Mouse (Mus musculus): ENCODE data around the gene Sort1. TPM values are rescaled to one million over a fixed set of nuclear protein-coding genes. Genes with fewer than 3 reads are reported as not detected.
A peak's percentile ranks its signal among the peaks of the same experiment; 100 is the strongest.

Sort1 gene
- polyA plus RNA-seq, 1 experiment from 2014 or later: 6.5 TPM

GRCm38 (mm10) chr3:108297603-108298553, 14.0 kb downstream of the Sort1 start:
- Histone ChIP-seq H3K4me3 (no peak overlapping the region), H3K27me3 (replicated peaks) (no peaks in the 10 kb centered on the region), H3K27ac (peak overlapping the region; percentile 55), H3K4me2 (no peak overlapping the region), H3K9me3 (replicated peaks) (no peaks in the 10 kb centered on the region), H3K36me3 (no peaks in the 10 kb centered on the region), H3K9ac (no peak overlapping the region), H3K4me1 (peaks cover 70% of the 10 kb centered on the region)
- WGBS (ENCODE audit: insufficient replicate concordance): 36% methylated on average over 7 of the region's 7 CpGs
- 0 out of 2 replicates have a peak, but pooled peaks have one; percentile 19 for ATAC-seq

DNA sequence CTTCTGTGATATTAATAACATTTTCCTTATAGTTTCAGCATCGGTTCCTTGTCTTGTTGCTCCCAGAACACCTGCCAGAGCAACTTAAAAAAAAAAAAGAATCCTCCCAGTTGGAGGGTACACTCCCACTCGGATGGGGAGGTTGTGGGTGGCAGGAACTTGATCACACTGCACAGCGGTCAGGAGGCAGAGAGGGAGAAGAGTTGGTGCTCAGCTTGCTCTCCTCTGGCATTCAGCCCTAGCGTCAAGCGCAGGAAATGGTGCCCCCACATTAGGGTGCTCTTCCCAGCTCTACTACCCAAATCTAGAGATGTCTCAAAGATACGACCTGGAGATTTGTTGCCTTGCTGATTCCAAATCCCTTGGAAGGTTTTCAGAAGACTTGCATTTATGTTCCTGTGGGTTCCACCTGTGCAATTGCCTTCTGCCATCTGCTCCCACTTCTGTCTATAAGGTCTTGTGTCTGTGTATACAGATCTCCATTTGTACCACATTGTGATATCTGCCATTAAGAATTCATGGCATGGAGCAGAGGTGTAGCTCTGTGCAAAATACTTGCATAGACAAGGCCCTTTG, 16.7 kb downstream of the Sort1 start:
- Histone ChIP-seq H3K4me3 (no peak overlapping the region), H3K4me1 (peaks cover 51% of the 10 kb centered on the region), H3K4me2 (no peak overlapping the region), H3K9me3 (replicated peaks) (no peaks in the 10 kb centered on the region), H3K36me3 (no peaks in the 10 kb centered on the region), H3K9ac (no peak overlapping the region), H3K27me3 (replicated peaks) (no peaks in the 10 kb centered on the region), H3K27ac (no peak overlapping the region)
- no peak for ATAC-seq
- WGBS (ENCODE audit: insufficient replicate concordance): 69% methylated on average over 6 of the region's 6 CpGs

DNA sequence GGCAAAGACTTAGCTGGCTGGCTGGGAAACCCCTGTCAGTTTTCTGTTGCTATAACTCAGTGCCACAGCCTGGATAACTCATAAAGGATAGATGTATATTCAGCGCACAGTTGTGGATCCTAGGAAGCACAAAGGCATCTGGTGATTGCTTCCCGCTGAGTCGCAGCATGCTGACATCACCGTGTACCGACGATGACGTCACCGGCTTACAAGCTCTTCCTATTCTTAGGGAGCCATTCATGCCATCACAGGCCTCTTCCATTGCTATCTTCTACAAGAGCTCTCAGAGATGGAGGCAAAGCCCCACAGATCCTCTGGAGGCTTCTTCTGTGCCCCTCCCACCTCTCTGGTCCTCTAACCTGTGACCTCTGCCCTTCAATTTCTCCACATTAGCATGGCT, 19.8 kb downstream of the Sort1 start:
- 87% methylated on average over 8 of the region's 8 CpGs for WGBS (ENCODE audit: insufficient replicate concordance)
- Histone ChIP-seq H3K27ac (no peak overlapping the region), H3K9ac (no peak overlapping the region), H3K4me3 (no peak overlapping the region), H3K4me1 (peaks cover 28% of the 10 kb centered on the region), H3K27me3 (replicated peaks) (no peaks in the 10 kb centered on the region), H3K9me3 (replicated peaks) (no peaks in the 10 kb centered on the region), H3K36me3 (no peaks in the 10 kb centered on the region), H3K4me2 (no peak overlapping the region)
- ATAC-seq: no peak

DNA sequence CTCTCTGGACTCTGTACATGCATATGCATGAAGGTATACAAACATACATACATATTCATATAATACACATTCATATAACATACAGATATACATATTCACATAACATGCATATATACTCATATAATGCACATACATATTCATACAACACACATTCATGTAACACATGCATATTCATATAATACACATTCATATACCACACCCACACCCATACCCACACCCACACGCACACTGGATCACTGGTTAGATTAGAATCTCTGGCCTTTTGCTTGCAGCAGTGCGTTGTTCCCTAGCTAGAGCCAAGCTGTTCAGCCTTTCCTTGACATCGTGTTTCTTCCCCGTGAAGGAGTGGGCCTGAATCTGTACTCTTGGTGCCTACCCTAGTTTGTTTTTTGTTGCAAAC, 20.9 kb downstream of the Sort1 start:
- Histone ChIP-seq H3K4me3 (no peak overlapping the region), H3K9me3 (replicated peaks) (no peaks in the 10 kb centered on the region), H3K36me3 (no peaks in the 10 kb centered on the region), H3K27me3 (replicated peaks) (no peaks in the 10 kb centered on the region), H3K4me2 (no peak overlapping the region), H3K27ac (no peak overlapping the region), H3K9ac (no peak overlapping the region), H3K4me1 (peaks cover 19% of the 10 kb centered on the region; the same call in 1 of the 2 replicates)
- 55% methylated on average over 4 of the region's 4 CpGs for WGBS (ENCODE audit: insufficient replicate concordance)
- no peak for ATAC-seq

GRCm38 (mm10) chr3:108306387-108306786, 22.5 kb downstream of the Sort1 start:
- H3K4me1 ChIP-seq: peaks cover 14% of the 10 kb centered on the region; the same call in 1 of the 2 replicates
- 0 out of 2 replicates have a peak overlapping the region, but pooled peaks have one; percentile 10 for H3K27ac ChIP-seq
- H3K9me3 ChIP-seq (replicated peaks): no peaks in the 10 kb centered on the region
- H3K36me3 ChIP-seq: no peaks in the 10 kb centered on the region
- WGBS (ENCODE audit: insufficient replicate concordance): 64% methylated on average over 3 of the region's 3 CpGs
- ATAC-seq: no peak
- no peak overlapping the region for H3K4me2 ChIP-seq
- H3K4me3 ChIP-seq: no peak overlapping the region
- H3K27me3 ChIP-seq (replicated peaks): no peaks in the 10 kb centered on the region
- no peak overlapping the region for H3K9ac ChIP-seq

DNA sequence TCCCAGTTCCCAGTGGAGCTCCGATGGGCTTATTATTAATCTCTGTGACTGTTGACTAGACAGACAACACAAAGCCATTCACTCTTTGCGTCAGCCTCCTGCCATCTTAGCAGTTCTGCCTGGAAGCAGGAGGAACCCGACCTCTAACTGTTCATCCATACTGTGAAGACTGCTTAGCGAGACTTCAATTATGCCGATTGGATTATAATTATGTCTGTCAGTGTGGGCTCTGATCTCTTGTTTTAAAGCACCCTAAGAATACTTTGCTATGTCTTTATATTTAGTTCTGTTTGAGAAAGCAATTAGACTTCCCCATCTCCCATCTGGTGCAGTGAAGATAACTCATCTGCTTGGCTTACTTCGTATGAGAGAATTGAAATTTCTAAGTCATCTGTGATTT, 23.6 kb downstream of the Sort1 start:
- no peak overlapping the region for H3K27ac ChIP-seq
- no peak overlapping the region for H3K4me3 ChIP-seq
- peaks cover 14% of the 10 kb centered on the region; the same call in 1 of the 2 replicates for H3K4me1 ChIP-seq
- no peaks in the 10 kb centered on the region for H3K36me3 ChIP-seq
- no peaks in the 10 kb centered on the region for H3K9me3 ChIP-seq (replicated peaks)
- H3K4me2 ChIP-seq: no peak overlapping the region
- 77% methylated on average over 6 of the region's 6 CpGs for WGBS (ENCODE audit: insufficient replicate concordance)
- H3K9ac ChIP-seq: no peak overlapping the region
- no peaks in the 10 kb centered on the region for H3K27me3 ChIP-seq (replicated peaks)
- ATAC-seq: no peak

DNA sequence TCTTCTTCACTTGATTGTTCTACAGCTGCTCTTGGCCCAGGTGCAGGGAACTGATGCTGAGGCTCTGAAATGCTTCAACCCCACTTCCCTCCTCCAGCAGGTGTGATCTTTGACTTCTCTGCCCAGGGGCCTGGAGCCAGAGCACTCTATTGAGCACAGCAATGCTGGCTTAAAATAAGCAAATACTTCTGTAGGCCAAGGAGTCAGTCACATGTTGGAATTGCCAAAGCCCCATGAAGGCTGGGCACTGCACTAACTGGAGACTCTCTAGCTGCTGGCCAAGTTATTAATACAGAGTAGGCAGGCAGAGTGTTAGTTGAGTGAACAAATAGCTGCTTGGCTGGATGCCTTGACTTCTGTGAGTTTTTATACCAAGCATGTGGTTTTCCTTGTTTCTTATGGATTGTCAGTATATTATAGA, 27.0 kb downstream of the Sort1 start:
- Histone ChIP-seq H3K4me1 (peaks cover 12% of the 10 kb centered on the region), H3K4me2 (no peak overlapping the region)

DNA sequence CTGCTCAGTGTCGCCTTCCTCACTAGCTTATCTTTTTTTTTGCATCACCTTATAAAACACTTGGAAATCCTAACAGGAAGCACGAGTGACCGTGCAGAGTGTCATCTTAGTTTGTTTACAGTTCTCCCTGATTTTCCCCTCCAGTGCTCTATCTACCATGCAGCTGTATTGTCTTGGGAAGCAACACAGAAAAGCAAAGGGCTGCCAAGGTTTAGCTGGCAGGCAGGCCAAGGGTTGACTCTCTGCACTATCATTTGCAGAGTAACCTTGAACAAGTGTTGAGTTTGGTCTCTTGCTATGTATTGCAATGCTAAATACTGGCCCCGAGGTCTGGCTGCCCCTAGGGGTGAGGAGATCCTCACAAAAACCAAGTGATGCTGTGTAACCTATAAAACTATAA, 27.8 kb downstream of the Sort1 start:
- Histone ChIP-seq H3K9ac (no peak overlapping the region), H3K9me3 (replicated peaks) (no peaks in the 10 kb centered on the region), H3K4me2 (no peak overlapping the region), H3K4me3 (no peak overlapping the region), H3K27me3 (replicated peaks) (no peaks in the 10 kb centered on the region), H3K4me1 (peaks cover 8% of the 10 kb centered on the region), H3K36me3 (no peaks in the 10 kb centered on the region), H3K27ac (no peak overlapping the region)
- WGBS (ENCODE audit: insufficient replicate concordance): 68% methylated on average over 4 of the region's 4 CpGs
- no peak for ATAC-seq

More for the DNA sequence above, 27.0 kb downstream of the Sort1 start:
- Histone ChIP-seq H3K27ac (no peak overlapping the region), H3K36me3 (no peaks in the 10 kb centered on the region), H3K9ac (no peak overlapping the region), H3K27me3 (replicated peaks) (no peaks in the 10 kb centered on the region), H3K9me3 (replicated peaks) (no peaks in the 10 kb centered on the region), H3K4me3 (no peak overlapping the region)
- ATAC-seq: no peak

- H3K27ac ChIP-seq: no peak overlapping the region
- no peaks in the 10 kb centered on the region for H3K9me3 ChIP-seq (replicated peaks)
- H3K9ac ChIP-seq: no peak overlapping the region
- no peak for ATAC-seq
- no peaks in the 10 kb centered on the region for H3K36me3 ChIP-seq
- peaks cover 8% of the 10 kb centered on the region for H3K4me1 ChIP-seq
- H3K4me3 ChIP-seq: no peak overlapping the region
- no peak overlapping the region for H3K4me2 ChIP-seq
- no peaks in the 10 kb centered on the region for H3K27me3 ChIP-seq (replicated peaks)
Observed at GRCm38 (mm10) chr3:108312414-108312813, 28.5 kb downstream of the Sort1 start.

DNA sequence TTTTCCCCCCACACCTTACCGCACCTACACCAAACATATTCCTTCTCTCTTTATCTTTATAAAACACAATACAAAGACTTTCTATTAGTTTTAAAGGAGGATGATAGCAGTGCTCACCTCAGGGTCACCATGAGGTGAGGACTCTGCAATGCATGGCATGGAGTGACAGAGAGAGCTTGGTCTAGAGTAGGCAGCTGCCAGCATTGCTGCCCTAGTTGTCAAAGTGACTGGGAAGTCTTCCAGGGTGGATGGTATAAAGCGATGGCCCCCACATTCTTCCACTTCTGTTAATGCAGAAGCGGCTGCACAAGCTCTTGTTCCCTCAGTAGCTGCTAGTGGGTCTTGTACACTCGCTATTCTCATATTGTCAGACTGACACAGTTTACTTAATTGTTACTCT, 29.3 kb downstream of the Sort1 start:
- ATAC-seq: no peak
- WGBS (ENCODE audit: insufficient replicate concordance): 77% methylated on average over 4 of the region's 4 CpGs
- no peak overlapping the region for H3K27ac ChIP-seq

GRCm38 (mm10) chr3:108314038-108314675, 30.3 kb downstream of the Sort1 start:
- H3K4me1 ChIP-seq: peaks cover 8% of the 10 kb centered on the region
- H3K9me3 ChIP-seq (replicated peaks): no peaks in the 10 kb centered on the region
- H3K4me2 ChIP-seq: no peak overlapping the region
- H3K27ac ChIP-seq: no peak overlapping the region
- no peak overlapping the region for H3K4me3 ChIP-seq
- WGBS (ENCODE audit: insufficient replicate concordance): 57% methylated on average over 8 of the region's 8 CpGs
- no peak overlapping the region for H3K9ac ChIP-seq
- H3K36me3 ChIP-seq: no peaks in the 10 kb centered on the region
- H3K27me3 ChIP-seq (replicated peaks): no peaks in the 10 kb centered on the region
- ATAC-seq: no peak

More for the DNA sequence above, 29.3 kb downstream of the Sort1 start:
- H3K4me3 ChIP-seq: no peak overlapping the region
- no peaks in the 10 kb centered on the region for H3K36me3 ChIP-seq
- H3K9ac ChIP-seq: no peak overlapping the region
- H3K9me3 ChIP-seq (replicated peaks): no peaks in the 10 kb centered on the region
- H3K27me3 ChIP-seq (replicated peaks): no peaks in the 10 kb centered on the region
- peaks cover 8% of the 10 kb centered on the region for H3K4me1 ChIP-seq
- no peak overlapping the region for H3K4me2 ChIP-seq

GRCm38 (mm10) chr3:108318517-108318916, 34.6 kb downstream of the Sort1 start:
- WGBS (ENCODE audit: insufficient replicate concordance): 52% methylated on average over 2 of the region's 2 CpGs
- H3K27ac ChIP-seq: no peak overlapping the region
- no peaks in the 10 kb centered on the region for H3K27me3 ChIP-seq (replicated peaks)
- no peak overlapping the region for H3K9ac ChIP-seq
- H3K4me2 ChIP-seq: no peak overlapping the region
- H3K36me3 ChIP-seq: no peaks in the 10 kb centered on the region
- peaks cover 18% of the 10 kb centered on the region for H3K4me1 ChIP-seq
- no peaks in the 10 kb centered on the region for H3K9me3 ChIP-seq (replicated peaks)
- H3K4me3 ChIP-seq: no peak overlapping the region
- ATAC-seq: no peak
